Mouse (Mus musculus) frontal cortex, postnatal 10 days (tissue): ENCODE data around the gene Polr2g.

Experiments used
- DNase-seq, 2 experiments: peaks; one replicate each; pipeline ENCODE4 v3.0.0; 2022; ENCODE audit warnings: low spot score in 2 of 2, mixed read lengths in 1 of 2

Gene Polr2g

DNA sequence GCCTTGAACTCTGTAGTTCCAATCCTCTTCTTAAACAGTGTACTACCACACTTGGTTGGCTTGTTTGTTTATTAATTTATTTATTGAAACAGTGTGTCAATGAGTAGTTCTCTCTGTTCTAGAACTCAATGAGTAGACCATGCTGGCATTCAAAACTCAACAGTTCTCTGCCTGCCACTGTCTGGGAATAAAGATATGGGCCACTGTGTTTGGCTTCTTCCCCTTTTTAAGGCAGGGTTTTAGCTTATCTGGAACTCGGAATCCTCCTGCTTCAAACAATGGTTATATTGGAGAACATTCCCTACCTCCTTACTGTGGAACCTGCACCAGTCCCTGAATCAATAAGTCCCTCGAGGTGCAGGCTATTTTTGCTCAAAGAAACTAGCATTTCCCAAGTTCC, 39.5 kb downstream of the Polr2g start:
- no peak for DNase-seq

GRCm38 (mm10) chr19:8757471-8757998, 40.8 kb downstream of the Polr2g start:
- DNase-seq = no peak

DNA sequence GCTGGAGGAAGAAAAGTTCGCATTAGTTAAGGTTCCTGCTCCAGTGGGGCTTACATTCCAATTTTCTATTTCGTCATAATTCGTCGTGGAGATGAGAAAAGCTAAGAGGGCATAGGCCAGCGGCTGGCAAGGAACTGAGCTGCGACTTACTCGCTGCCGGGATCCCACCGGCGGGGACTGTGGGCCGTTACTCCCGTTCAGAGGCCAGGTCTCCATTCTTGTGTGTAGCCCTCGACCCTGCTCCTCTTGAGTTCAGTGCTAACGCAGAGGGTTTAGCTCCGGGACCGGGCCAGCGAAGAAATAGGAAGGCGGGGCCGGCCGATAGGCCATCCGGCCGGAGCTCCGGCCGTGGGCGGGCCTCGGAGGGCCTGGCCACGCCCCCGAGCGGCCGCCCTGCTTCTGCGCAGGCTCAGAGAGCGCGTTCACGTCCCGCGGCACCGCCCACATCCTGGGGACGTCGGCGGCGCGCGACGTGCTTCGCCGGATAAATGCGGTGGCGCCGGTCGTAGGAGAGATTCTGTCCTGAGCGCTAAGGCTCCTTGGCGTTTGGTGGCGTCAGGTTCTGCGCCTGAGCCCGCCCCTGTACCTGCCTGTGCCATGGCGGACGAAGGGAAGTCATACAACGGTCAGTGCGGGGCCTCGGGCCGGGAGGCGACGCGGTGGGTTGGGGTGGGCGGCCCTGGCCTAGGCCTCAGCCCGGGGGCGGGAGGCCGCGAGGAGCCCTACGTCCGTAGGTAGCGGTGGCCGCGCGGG, 41.6 kb downstream of the Polr2g start, which contains the start of gene Nxf1:
TSS of gene Nxf1 (plus strand) at position 439 of the 753 bp plus-strand sequence.
- peak; percentile 82 to 90 for DNase-seq

- no peak for DNase-seq
Observed at GRCm38 (mm10) chr19:8755652-8756051, 42.7 kb downstream of the Polr2g start.

DNA sequence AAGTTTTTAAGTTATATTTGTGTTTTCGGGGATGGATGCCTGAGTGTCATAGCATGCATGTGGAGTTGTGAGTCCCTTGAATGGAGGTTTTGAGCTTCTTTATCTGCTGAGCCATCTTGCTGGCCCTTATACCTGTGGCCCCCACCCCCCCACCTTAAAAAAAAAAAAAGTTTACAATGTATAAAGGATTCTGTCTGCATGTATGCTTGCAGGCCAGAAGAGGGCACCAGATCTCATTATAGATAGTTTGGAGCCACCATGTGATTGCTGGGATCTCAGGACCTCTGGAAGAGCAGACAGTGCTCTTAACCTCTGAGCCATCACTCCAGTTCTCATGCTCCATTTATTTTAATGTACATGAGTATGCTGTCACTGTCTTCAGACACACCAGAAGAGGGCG, 51.0 kb downstream of the Polr2g start:
- no peak for DNase-seq

GRCm38 (mm10) chr19:8745382-8745781, 53.0 kb downstream of the Polr2g start:
- no peak for DNase-seq
